Mouse (Mus musculus): ENCODE measurements around the gene Gm21958.

- TF ChIP-seq CTCF (IDR thresholded peaks at IDR 0.05; ENCODE audit: low read depth, low read length) (no peak), POLR2A (IDR thresholded peaks at IDR 0.05; ENCODE audit: extremely low read depth, insufficient read depth, low read length) (no peak)
These were observed 3.2 kb upstream of the Gm21958 start for GRCm38 (mm10) chr3:54717348-54717747.

All from liver, adult 2 months (tissue).